Mouse (Mus musculus): ENCODE results near the gene Mrtfa.

GRCm38 (mm10) chr15:81099269-81099668 is 91.3 kb downstream of the Mrtfa start:
- no peak for TF ChIP-seq CTCF (IDR thresholded peaks at IDR 0.05; ENCODE audit: extremely low read depth, insufficient read depth, insufficient read length, insufficient replicate concordance)
- TF ChIP-seq POLR2A (IDR thresholded peaks at IDR 0.05; ENCODE audit: low read depth, low read length), result no peak
